Mouse (Mus musculus) testis, postnatal 10 days (tissue): ENCODE results near the gene Hsf2bp.
"Not testable (repeated sequence)": the region's sequence is repeated elsewhere in the genome, so short reads cannot be mapped to it uniquely, and the experiment has no call there.

ENCODE experiments used
- DNase-seq: peaks from one replicate; pipeline ENCODE4 v3.0.0; 2021; ENCODE audit warnings: low spot score

Hsf2bp gene

DNA sequence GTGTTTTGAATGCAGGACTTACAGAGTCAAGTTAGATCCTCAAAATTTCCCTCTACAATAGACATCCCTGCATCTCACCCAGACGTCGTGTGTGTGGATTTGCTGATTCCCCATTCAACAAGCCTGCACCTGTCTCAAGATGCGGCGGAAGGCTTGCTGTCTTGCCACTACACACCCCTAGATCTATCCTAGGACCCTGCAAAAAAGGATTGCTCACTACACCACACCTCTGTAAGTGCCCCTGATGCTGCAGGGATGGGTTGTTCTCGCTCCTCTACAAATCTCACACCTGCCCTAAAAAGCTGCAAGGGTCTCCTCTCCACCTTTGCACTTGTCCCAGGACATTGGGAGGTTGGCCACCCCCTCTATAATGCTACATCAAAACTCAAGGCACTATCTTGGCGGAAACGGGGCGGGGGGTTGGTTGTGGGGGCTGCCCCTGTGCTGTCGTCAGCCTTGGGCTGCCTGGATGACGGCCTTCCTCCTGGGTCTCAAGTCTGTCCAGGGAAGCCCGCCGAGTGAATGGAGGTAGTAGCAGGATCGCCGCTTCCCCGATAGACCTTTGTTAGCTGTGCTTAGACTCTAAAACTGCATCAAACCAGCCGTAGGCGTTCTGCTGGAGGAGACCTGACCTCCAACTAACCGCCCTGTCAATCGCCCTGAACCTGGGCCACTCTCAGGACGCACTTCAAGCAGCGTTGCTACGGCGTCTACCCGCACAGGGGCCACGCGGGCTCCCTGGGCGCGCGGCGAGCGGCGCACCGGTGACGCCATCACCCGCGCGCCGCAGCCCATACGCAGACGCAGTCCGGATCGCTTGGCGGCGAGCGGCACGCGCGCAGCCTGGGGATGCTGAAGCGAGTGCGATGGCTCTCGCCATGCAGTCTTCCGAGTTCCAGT, at the start of gene Hsf2bp, which contains the start of gene Rrp1b:
Gene Hsf2bp (minus strand): TSS at position 741 of the 900 bp plus-strand sequence.
Gene Rrp1b (plus strand): TSS at position 492 of the 900 bp plus-strand sequence.
- DNase-seq = peak; percentile 87

DNA sequence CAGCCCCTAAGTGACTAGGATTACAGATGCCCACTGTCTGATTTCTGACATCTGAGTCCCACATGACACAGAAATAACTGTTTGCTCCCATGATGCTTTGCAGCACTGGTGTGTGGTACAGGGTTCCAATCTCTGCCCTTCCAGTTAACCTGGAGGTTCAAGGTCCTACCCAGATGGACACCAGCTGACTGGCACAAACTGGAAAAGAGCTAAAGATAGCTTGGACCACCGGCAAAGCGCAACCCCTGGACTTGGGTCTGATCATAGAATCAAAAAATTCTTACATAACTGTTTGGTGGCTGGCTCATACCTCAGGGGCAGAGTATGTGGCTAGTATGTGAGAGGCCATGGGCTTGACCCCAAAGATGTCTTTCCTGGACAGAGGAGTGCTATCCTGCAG, 47.2 kb upstream of the Hsf2bp start:
- DNase-seq = no peak

DNA sequence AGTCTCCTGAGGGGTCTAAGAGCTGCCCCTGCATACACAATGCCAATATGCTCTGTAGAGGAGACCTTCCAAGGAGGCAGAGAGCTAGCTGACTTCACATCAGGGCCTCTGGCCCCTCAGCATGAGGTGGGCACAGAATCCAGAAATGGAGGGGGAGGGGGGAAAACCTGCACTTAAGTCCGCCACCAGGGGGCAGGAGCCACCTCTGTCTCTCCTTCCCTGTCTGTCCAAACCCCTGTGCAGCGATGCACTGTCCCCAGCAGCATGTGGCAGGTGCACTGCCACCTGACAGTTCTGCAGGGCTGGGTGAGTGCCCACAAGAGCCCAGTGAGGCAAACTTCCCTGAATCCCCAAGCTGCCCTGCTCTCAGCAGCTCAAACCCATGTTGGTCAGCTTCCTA, 39.0 kb upstream of the Hsf2bp start:
- DNase-seq = peak; percentile 75

DNA sequence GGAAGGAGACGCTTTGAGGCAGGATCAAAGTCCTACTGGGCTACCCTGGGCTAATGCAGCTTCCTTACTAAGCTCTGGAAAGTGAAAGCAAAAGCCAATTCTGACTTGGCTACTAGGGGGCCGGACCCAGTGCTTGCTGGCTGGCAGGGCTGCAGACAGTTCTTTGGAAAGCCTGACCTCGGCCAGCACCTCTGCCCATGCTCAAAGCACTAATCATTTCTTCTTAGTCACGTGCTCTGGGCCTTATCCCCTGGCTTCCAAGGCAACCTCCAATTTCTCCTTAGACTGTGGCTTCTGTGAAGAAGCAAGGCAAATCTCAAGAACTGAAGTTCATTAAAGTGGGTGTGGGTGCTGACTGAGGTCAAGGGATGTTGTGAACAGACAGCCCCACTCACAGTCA, 38.5 kb upstream of the Hsf2bp start:
- no peak for DNase-seq

- peak; percentile 94 for DNase-seq
These were observed 37.2 kb upstream of the Hsf2bp start for GRCm38 (mm10) chr17:32073359-32073758.

DNA sequence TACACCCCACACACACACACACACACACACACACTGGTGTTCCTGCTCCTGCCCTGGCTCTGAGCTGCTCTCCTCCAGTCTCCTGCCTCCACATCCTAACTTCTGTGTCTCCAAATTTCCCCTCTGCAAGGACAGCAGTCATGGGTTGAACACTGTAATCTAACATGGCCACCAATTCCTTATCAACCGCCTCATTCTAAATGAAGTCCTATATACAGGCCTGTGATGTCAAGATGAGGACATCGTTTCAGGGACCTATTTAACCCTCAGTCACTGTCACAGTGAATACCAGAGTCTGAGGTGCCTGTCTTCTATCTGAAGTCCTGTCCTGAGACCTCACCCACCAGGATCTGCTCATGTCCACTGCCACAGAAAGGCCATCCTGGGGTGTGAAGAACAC, 32.7 kb upstream of the Hsf2bp start:
- DNase-seq = no peak

GRCm38 (mm10) chr17:32068381-32068780, 32.2 kb upstream of the Hsf2bp start:
- no peak for DNase-seq

DNA sequence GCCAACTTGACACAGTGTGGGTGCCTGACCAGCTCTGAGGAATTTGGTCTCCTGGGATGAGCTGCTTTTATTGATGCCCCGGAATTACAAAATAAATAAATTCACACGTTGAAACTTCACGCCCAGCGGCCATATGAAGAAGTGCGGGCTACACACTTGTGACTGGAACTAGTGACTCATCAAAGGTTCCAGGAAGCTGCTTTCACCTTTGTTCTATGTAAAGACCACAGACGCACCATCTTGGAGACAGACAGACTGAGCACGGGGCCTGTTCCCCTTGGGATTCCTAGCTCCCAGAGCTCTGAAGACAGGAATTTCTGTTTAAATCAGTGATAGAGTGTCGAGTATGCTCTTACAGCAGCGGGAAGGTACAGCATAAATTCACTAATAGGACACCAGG, 31.4 kb upstream of the Hsf2bp start:
- DNase-seq = no peak

- not testable (repeated sequence) for DNase-seq
These were observed 28.6 kb upstream of the Hsf2bp start for GRCm38 (mm10) chr17:32064762-32065161.

DNA sequence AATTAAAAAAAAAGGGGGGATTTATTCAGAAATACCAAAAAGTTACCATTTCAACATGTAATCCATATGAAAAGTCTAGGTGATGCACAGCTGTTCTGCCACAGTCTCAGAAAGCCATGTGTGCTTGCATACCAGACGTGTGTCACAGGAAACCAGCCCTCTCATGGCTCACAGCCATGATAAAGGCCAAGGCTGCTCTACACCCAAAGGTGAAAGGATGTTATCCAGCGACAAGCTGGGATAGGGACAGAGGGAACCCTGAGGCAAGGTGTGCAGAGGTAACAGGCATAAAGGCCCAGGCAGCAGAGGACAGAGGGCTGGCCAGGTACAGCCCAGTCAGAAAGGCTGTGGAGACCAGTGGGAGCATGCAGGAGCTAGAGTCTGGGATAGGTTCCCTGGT, 27.5 kb upstream of the Hsf2bp start:
- DNase-seq = no peak

GRCm38 (mm10) chr17:32061219-32061618, 25.1 kb upstream of the Hsf2bp start:
- no peak for DNase-seq

DNA sequence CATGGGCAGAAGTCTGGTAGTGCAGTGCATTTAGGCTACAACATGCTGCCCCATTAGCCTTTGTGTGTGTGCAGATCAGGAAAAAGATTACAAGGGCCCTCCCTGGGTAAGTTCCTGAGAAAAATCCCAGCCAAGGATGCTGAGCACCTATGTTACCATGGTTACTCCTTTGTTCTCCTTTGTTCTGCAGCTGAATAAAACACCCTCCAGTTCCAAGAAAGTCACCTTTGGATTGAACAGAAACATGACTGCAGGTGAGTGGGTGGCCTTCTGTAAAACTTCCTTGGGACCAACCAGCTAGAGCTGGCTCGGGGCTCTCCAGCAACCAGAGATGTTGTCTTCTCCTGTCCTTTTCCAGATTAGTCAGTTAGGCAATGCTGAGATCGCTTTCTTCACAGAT, 22.9 kb upstream of the Hsf2bp start:
- no peak for DNase-seq

DNA sequence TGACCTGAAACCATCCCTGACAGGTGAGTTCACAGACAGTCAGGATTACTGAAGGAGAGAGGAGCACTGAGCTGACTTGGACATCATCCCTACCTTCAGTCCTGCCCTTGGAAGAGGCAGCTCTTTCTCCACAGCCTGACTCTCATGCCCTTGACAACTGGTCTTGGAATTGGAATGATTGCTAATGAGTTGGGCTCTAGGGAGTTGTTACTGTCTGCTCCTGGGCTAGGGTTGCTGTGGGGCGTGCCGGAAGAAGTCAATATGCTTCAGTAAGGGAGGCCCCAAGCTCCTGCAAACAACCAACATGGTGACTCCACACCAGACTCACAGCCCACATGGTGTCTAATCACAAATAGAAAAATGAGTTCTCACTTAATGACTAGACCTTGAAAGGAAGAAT, 21.7 kb upstream of the Hsf2bp start:
- DNase-seq = no peak

DNA sequence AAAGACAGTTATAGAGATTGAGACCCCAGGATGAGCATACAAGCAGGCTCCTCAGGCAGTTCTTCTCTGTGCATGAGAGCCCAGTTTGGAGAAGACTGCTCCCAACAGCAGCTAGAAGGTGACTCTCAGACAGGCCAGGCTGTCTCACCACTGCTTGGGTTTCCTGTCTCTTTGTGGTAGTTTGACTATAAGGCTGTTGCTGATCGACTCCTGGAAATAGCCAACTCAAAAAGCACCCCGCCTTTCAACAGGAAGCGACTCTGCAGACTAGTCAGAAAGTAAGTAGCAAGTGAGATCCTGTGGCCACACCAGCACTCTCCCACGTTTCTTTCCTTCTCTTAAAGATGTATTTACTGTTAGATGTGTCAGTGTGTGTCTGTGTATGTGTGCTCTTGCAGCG, 17.5 kb upstream of the Hsf2bp start:
- DNase-seq = no peak

DNA sequence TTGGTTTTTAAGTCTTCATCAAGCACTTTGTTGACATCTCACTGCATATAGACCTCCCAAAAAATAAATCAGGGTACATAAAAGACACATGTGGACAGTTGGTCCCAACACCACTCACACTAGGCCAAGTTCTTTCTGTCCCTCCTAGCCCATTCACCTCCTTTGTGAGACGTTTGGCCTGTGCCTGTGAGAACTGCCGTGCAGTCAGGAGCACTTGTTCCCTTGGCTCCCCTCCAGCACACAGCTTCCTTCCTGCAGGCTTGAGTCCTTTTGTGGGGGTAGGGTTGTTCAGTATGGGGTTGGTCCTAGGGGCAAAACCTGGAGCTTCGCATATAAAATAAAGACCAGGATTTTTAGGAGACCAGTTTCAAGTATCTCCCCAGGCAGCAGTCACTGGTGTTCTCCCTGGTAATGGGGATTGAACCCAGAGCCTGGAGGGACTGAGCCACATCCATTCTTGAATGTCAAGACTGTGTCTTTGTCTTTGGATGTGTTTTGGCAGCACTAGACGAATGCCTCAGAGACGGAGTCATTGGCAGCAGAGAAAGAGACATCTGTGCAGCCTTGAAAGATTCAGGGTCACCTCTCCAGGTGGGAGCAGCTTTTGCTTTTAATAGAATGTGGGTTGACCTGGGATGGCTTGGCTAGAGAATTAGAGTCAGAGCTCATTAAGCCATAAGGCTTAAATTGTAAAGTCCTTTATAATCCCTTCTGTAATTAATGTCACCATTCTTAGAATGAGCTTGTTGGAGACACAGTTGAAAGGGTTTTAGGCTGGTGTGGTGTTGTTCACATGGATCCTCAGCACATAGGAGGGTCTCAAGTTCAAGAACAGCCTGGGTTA, 16.3 kb upstream of the Hsf2bp start:
- no peak for DNase-seq

DNA sequence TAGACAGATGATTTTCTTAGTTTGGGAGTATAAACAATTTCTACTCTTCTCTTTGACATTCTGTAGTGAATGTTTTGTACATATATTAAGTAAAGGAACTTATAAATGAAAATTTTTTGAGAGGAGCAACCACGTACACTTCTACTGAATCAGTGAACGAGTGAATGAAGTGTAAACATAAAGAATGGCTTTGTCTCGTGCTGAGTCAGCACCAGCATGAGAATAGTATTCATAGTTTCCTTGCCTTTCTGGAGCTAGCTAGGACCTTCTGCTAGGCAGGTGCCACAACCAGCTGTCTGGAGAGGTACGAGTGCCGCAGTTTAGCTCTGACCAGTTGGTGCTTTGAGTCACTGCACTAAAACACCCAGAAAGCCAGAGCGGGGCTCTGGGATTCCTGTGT, 14.5 kb upstream of the Hsf2bp start:
- DNase-seq = no peak

DNA sequence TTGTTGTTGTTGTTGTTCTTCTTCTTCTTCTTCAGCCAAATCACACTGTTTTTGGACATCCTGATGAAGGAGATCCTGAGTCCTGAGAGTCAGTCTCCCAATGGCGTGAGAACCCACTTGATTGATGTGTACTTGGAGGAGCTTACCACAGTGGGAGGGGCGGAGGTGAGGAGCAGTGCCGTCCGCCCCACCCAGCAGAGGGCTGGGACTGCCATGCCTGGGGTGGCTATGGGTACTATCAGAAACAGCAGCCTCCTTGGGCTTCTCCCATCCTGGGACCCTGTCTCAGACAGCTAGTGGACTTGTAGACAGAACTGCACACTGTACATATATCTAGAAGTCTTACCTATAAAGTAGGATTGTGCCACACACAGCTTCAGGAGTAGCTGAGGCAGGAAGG, 13.8 kb upstream of the Hsf2bp start:
- no peak for DNase-seq

DNA sequence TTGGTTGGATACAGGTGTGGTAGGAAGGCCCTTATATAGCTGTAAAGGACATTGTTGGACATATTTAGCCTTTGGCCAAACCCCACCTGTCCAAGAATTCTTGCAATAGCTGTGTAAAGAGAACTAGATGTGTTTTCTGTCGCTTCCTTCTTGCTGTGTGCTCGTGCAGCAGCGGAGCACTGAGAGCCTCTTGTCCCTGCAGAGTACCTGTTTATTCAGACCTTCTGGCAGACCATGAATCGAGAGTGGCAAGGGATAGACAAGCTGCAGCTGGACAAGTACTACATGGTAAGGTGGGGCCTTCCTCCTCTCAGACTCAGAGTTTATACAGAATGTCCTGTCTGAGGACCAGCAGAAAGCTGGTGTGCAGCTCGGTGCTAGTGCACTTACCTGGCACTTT, 12.2 kb upstream of the Hsf2bp start:
- DNase-seq = no peak

DNA sequence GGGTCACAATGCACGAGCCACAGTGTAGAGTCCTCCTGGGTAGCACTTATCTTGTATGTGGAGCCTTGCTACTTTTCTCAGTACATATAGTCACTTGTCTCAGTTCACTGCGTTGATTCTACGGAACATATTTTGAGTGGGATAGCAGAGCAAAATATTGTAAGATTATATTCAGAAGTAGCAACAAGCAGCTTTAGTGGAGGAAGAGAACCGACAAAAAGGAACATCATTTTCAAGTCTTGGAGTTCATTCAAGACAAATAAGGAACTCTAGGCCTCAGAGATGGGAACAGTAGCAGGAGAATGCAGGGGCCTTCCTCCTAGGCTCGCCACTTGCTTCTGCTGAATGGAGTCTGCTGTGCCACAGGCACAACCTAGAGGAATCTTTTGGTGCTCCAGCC, 10.4 kb upstream of the Hsf2bp start:
- DNase-seq = no peak

DNA sequence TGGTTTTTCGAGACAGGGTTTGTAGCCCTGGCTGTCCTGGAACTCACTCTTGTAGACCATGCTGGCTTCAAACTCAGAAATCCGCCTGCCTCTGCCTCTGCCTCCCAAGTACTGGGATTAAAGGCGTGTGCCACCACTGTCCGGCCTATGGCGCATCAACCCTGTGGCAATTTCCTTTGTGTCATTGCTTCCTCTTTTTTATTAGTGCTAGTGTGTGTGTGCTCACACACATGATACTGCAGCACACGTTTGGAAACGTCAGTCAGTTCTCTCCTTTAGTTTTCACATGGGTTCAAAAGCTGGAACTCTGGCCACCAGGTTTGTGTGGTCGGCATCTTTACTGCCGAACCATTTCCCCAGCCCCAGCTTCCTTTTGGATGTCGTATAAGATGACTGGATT, 4.1 kb upstream of the Hsf2bp start:
- no peak for DNase-seq

GRCm38 (mm10) chr17:32036509-32037438, 625 bp upstream of the Hsf2bp start:
- no peak for DNase-seq

GRCm38 (mm10) chr17:32034322-32034721, 1.8 kb downstream of the Hsf2bp start:
- peak; percentile 51 for DNase-seq
